Mouse (Mus musculus): ENCODE measurements at regions not wholly inside any gene's neighbourhood (a gene's known extent, or its start where the extent isn't known, plus 50 kb on each side); places are given as distances from the start of the nearest gene placed in this dataset.
A peak's percentile ranks its signal among the peaks of the same experiment; 100 is the strongest.

DNA sequence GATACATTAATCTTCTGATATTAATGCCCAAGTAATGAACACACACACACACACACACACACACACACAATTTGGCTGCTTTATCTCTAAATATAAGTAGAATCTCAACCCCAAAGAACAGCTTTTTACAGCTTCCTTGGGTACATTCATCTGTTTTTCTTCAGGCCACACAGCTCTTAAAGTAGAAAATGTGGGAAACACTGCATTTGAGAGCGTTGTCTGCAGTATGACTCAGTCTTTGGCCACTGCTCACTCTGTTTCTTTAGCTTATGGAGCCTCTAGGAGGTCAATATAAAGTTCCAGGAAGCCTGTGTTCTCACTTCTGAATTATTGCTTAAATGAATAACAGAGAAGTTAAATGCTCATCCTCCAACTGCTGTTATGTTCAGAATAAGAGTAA is 153.4 kb upstream of the Chrm2 start:
- Histone ChIP-seq H3K36me3 (ENCODE audit: control insufficient read depth, insufficient read depth, low read length) (no peaks in the 10 kb centered on the region), H3K4me2 (replicated peaks; ENCODE audit: low read depth, low read length, severe bottlenecking) (no peak overlapping the region), H3K9ac (ENCODE audit: low read depth, low read length, severe bottlenecking) (no peak overlapping the region), H3K27ac (replicated peaks; ENCODE audit: low read depth, low read length) (no peak overlapping the region), H3K27me3 (ENCODE audit: control insufficient read depth, insufficient read depth, low read length) (no peaks in the 10 kb centered on the region), H3K4me3 (replicated peaks; ENCODE audit: low read length) (no peak overlapping the region), H3K9me3 (ENCODE audit: control insufficient read depth, low read length) (no peaks in the 10 kb centered on the region), H3K4me1 (ENCODE audit: control insufficient read depth, insufficient read depth, low read length) (no peaks in the 10 kb centered on the region)
- 58% methylated on average over 1 of the region's 1 CpGs for WGBS
- no peak for TF ChIP-seq POLR2A (IDR thresholded peaks at IDR 0.05; ENCODE audit: borderline replicate concordance, extremely low read depth, insufficient read depth, insufficient read length)
- DNase-seq (ENCODE audit: low spot score) (no peak), ATAC-seq (ENCODE audit: low FRiP score, low read depth) (no peak)

DNA sequence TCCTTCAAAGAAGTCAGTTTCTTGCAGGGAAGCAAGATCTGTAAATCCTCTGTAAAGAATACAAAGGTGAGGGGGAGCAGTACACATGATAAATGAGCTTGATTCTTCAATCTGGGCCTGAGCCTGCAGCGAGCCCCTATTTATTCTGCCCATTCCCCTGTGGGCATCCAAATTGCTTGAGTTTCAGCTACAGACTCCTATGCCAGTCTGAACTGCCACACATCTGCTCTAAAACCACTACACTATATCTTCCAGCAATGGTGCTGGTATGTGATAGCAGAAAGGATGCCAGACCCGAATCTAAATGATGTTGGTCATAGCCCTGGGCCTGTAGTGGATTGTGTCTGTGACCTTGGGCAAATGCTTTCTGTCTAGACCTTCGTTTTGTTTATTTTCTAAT is 140.9 kb upstream of the Chrm2 start:
- TF ChIP-seq POLR2A (IDR thresholded peaks at IDR 0.05; ENCODE audit: borderline replicate concordance, extremely low read depth, insufficient read depth, insufficient read length): no peak
- Histone ChIP-seq H3K27ac (replicated peaks; ENCODE audit: low read depth, low read length) (no peak overlapping the region), H3K4me3 (replicated peaks; ENCODE audit: low read length) (no peak overlapping the region), H3K27me3 (ENCODE audit: control insufficient read depth, insufficient read depth, low read length) (no peaks in the 10 kb centered on the region), H3K4me2 (replicated peaks; ENCODE audit: low read depth, low read length, severe bottlenecking) (no peak overlapping the region), H3K4me1 (ENCODE audit: control insufficient read depth, insufficient read depth, low read length) (no peaks in the 10 kb centered on the region), H3K36me3 (ENCODE audit: control insufficient read depth, insufficient read depth, low read length) (no peaks in the 10 kb centered on the region), H3K9ac (ENCODE audit: low read depth, low read length, severe bottlenecking) (no peak overlapping the region), H3K9me3 (ENCODE audit: control insufficient read depth, low read length) (no peaks in the 10 kb centered on the region)
- ATAC-seq (ENCODE audit: low FRiP score, low read depth) (no peak), DNase-seq (ENCODE audit: low spot score) (no peak)
- 71% methylated on average over 3 of the region's 3 CpGs for WGBS

DNA sequence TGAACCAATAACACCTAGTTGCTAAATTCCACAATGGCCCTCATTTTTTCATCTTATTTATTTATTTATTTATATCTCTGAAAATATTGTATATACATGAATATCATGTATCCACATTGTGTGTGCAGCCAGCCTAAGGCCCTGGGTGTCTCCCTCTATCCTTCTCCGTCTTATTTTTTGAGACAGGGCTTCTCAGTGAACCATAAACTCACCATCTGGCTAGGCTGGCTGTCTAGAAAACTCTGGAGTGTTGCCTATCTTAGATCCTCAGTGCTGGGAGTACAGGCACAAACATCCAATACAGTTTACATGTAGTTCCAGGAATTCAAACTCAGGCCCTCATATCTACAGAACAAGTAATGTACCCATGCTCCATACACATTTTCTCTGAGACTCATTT is 139.7 kb upstream of the Chrm2 start:
- TF ChIP-seq POLR2A (IDR thresholded peaks at IDR 0.05; ENCODE audit: borderline replicate concordance, extremely low read depth, insufficient read depth, insufficient read length): no peak
- Histone ChIP-seq H3K27me3 (ENCODE audit: control insufficient read depth, insufficient read depth, low read length) (no peaks in the 10 kb centered on the region), H3K4me2 (replicated peaks; ENCODE audit: low read depth, low read length, severe bottlenecking) (no peak overlapping the region), H3K36me3 (ENCODE audit: control insufficient read depth, insufficient read depth, low read length) (no peaks in the 10 kb centered on the region), H3K9ac (ENCODE audit: low read depth, low read length, severe bottlenecking) (no peak overlapping the region), H3K4me3 (replicated peaks; ENCODE audit: low read length) (no peak overlapping the region), H3K9me3 (ENCODE audit: control insufficient read depth, low read length) (no peaks in the 10 kb centered on the region), H3K27ac (replicated peaks; ENCODE audit: low read depth, low read length) (no peak overlapping the region), H3K4me1 (ENCODE audit: control insufficient read depth, insufficient read depth, low read length) (no peaks in the 10 kb centered on the region)
- DNase-seq (ENCODE audit: low spot score): no peak
- no peak for ATAC-seq (ENCODE audit: low FRiP score, low read depth)
- WGBS: 80% methylated on average over 1 of the region's 1 CpGs

DNA sequence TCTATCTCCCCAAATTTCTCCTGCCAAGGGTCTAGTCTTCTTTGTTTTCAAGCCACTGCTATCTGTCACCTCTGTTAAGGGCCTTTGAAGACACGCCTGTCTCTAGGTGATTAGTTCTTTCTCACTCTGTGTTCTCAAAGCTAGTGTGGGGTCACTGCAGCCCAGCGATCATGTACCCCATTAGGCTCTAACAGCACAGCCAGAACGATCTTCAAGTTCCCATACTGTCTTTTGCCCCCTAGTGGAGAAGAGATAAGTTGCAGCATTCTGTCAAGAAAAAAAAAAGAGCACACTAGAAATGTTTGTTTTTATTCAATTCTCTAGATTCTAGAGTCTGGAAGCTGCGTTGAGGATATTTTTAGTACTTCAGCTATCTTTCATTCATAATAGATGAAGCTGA is 138.8 kb upstream of the Chrm2 start:
- Histone ChIP-seq H3K9me3 (ENCODE audit: control insufficient read depth, low read length) (no peaks in the 10 kb centered on the region), H3K27ac (replicated peaks; ENCODE audit: low read depth, low read length) (no peak overlapping the region), H3K9ac (ENCODE audit: low read depth, low read length, severe bottlenecking) (no peak overlapping the region), H3K4me3 (replicated peaks; ENCODE audit: low read length) (no peak overlapping the region), H3K36me3 (ENCODE audit: control insufficient read depth, insufficient read depth, low read length) (no peaks in the 10 kb centered on the region), H3K27me3 (ENCODE audit: control insufficient read depth, insufficient read depth, low read length) (no peaks in the 10 kb centered on the region), H3K4me2 (replicated peaks; ENCODE audit: low read depth, low read length, severe bottlenecking) (no peak overlapping the region), H3K4me1 (ENCODE audit: control insufficient read depth, insufficient read depth, low read length) (no peaks in the 10 kb centered on the region)
- peak; percentile 56 for DNase-seq (ENCODE audit: low spot score)
- TF ChIP-seq POLR2A (IDR thresholded peaks at IDR 0.05; ENCODE audit: borderline replicate concordance, extremely low read depth, insufficient read depth, insufficient read length): no peak
- no peak for ATAC-seq (ENCODE audit: low FRiP score, low read depth)
- whole genome bisulfite sequencing: 20% methylated on average over 4 of the region's 4 CpGs

DNA sequence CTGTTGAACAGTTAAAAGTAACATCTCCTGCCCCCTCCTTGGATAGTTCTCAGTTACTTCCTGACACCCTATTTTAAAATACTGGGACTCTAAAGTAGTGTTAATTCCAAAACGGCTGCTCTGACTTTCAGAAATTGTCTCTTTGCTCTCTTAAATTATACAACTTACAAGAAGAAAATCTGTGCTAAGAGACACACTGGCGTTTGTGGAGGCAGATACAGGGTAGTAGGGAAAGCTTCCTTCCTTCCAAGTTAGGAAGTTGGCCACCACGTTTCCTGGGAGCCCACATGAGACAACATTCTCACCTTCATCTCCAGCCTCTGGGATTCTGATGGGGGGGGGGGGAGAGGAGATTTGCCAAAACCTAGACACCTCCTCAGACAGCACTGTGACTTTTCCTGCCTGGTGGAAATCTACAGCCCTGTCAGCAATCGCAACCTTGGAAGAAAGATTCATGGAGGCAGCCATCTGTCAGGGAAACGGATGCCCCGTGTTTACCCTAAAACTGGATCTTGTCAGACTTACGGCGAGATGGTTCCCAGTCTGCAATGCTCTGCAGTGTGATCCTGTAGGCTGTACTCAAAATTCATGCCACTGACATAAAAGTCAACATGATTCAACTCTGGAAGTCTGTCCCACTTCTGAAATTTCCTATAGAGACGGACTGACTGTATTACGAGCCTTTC is 121.0 kb upstream of the Chrm2 start:
- H3K9ac ChIP-seq (ENCODE audit: low read depth, low read length, severe bottlenecking): no peak overlapping the region
- H3K9me3 ChIP-seq (ENCODE audit: control insufficient read depth, low read length): no peaks in the 10 kb centered on the region
- TF ChIP-seq POLR2A (IDR thresholded peaks at IDR 0.05; ENCODE audit: borderline replicate concordance, extremely low read depth, insufficient read depth, insufficient read length): no peak
- DNase-seq (ENCODE audit: low spot score) (no peak), ATAC-seq (ENCODE audit: low FRiP score, low read depth) (no peak)
- no peaks in the 10 kb centered on the region for H3K36me3 ChIP-seq (ENCODE audit: control insufficient read depth, insufficient read depth, low read length)
- no peaks in the 10 kb centered on the region for H3K27me3 ChIP-seq (ENCODE audit: control insufficient read depth, insufficient read depth, low read length)
- H3K27ac ChIP-seq (replicated peaks; ENCODE audit: low read depth, low read length): no peak overlapping the region
- no peak overlapping the region for H3K4me3 ChIP-seq (replicated peaks; ENCODE audit: low read length)
- H3K4me1 ChIP-seq (ENCODE audit: control insufficient read depth, insufficient read depth, low read length): no peaks in the 10 kb centered on the region
- H3K4me2 ChIP-seq (replicated peaks; ENCODE audit: low read depth, low read length, severe bottlenecking): no peak overlapping the region
- WGBS: 80% methylated on average over 10 of the region's 10 CpGs

DNA sequence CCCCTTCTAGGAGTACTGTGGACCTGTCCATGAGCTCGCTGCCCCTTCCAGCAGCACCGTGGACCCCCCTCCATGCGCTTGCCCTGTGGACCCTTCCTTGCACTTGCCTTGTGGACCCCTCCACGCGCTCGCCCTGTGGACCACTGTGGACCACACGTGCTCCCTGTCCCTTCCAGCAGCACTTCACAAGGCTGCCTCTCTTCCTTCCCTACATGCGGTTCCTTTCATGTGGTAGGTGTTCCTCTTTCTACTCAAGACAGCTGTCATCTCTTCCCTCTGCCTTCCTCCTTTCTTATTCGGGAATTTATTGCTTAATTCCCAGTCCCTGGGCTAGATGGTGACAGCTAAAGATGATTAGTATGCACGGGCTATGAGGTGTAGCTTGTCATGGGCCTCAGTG is 101.2 kb upstream of the Chrm2 start:
- WGBS: 72% methylated on average over 10 of the region's 10 CpGs
- Histone ChIP-seq H3K36me3 (ENCODE audit: control insufficient read depth, insufficient read depth, low read length) (no peaks in the 10 kb centered on the region), H3K4me1 (ENCODE audit: control insufficient read depth, insufficient read depth, low read length) (no peaks in the 10 kb centered on the region), H3K27me3 (ENCODE audit: control insufficient read depth, insufficient read depth, low read length) (no peaks in the 10 kb centered on the region), H3K4me2 (replicated peaks; ENCODE audit: low read depth, low read length, severe bottlenecking) (no peak overlapping the region), H3K4me3 (replicated peaks; ENCODE audit: low read length) (no peak overlapping the region), H3K9me3 (ENCODE audit: control insufficient read depth, low read length) (no peaks in the 10 kb centered on the region), H3K27ac (replicated peaks; ENCODE audit: low read depth, low read length) (no peak overlapping the region), H3K9ac (ENCODE audit: low read depth, low read length, severe bottlenecking) (no peak overlapping the region)
- no peak for TF ChIP-seq POLR2A (IDR thresholded peaks at IDR 0.05; ENCODE audit: borderline replicate concordance, extremely low read depth, insufficient read depth, insufficient read length)
- DNase-seq (ENCODE audit: low spot score): no peak
- ATAC-seq (ENCODE audit: low FRiP score, low read depth): no peak
